Mouse (Mus musculus) stomach, postnatal 0 days (tissue): ENCODE measurements around the gene Fibcd1. TPM values are rescaled to one million over a fixed set of nuclear protein-coding genes. Genes with fewer than 3 reads are reported as not detected.
A peak's percentile ranks its signal among the peaks of the same experiment; 100 is the strongest.

Experiments used
- ATAC-seq: fragments of 200-750 bp; cut with Nextera tagmentation; 2 replicates; pipeline ENCODE4 v1.8.0; 2017; ENCODE audit not compliant: low FRiP score, low TSS enrichment
- DNase-seq: peaks from one replicate; pipeline ENCODE4 v3.0.0-alpha.2; 2016; ENCODE audit warnings: low spot score
- H3K27ac ChIP-seq: fragments of 300-500 bp; sonication (generic); replicated peaks from 2 replicates; pipeline ENCODE4 v1.5.1; 2014; ENCODE audit warnings: mild to moderate bottlenecking, control low read depth
- H3K27me3 ChIP-seq: fragments of 300-500 bp; sonication (generic); 2 replicates; pipeline ENCODE4 v1.6.1; 2014; ENCODE audit warnings: low read length; ENCODE audit not compliant: control insufficient read depth, insufficient read depth
- H3K36me3 ChIP-seq: fragments of 300-500 bp; sonication (generic); 2 replicates; pipeline ENCODE4 v1.6.1; 2014; ENCODE audit warnings: low read length, mixed read lengths; ENCODE audit not compliant: control insufficient read depth, insufficient read depth
- H3K4me1 ChIP-seq: fragments of 300-500 bp; sonication (generic); replicated peaks from 2 replicates; pipeline ENCODE4 v1.6.1; 2014; ENCODE audit warnings: antibody characterized with exemption; ENCODE audit not compliant: control insufficient read depth, insufficient read depth
- H3K4me2 ChIP-seq: fragments of 300-500 bp; sonication (generic); replicated peaks from 2 replicates; pipeline ENCODE4 v1.6.1; 2014; ENCODE audit warnings: low read depth, mild to moderate bottlenecking, control low read depth, moderate library complexity
- H3K4me3 ChIP-seq: fragments of 300-500 bp; sonication (generic); 2 replicates; pipeline ENCODE4 v1.5.1; 2014; ENCODE audit warnings: low read depth, low read length, control low read depth
- H3K9ac ChIP-seq: fragments of 300-500 bp; sonication (generic); 2 replicates; pipeline ENCODE4 v1.6.1; 2014; ENCODE audit warnings: mild to moderate bottlenecking, low read length, control low read depth, mixed read lengths
- H3K9me3 ChIP-seq: fragments of 300-500 bp; sonication (generic); 2 replicates; pipeline ENCODE4 v1.6.1; 2016; ENCODE audit warnings: low read length; ENCODE audit not compliant: control insufficient read depth
- CTCF ChIP-seq: IDR thresholded peaks from 2 replicates; pipeline ENCODE4 v1.5.1; 2016; ENCODE audit warnings: antibody characterized with exemption, low read depth, mild to moderate bottlenecking, moderate library complexity
- EP300 ChIP-seq: optimal IDR thresholded peaks from 2 replicates; pipeline ENCODE3; 2016; ENCODE audit warnings: antibody characterized with exemption
- WGBS: fragments of 180-500 bp; shearing (Covaris S2); extraction: QIAGEN DNeasy Blood & Tissue Kit; methylation state at CpG from one replicate; pipeline ENCODE4 v1.1.7; 2014; 5-methylcytosine and 5-hydroxymethylcytosine counted together
- polyA plus RNA-seq: library from polyadenylated mRNA; unstranded; fragments of >200 nt; fragmentation: Nextera tagmentation; extraction: Ambion mirVana; gene quantifications from 2 replicates; pipeline ENCODE4 v1.2.1, GENCODE M21; 2015

Fibcd1 gene
- polyA plus RNA-seq, 1 experiment from 2014 or later, result 0.08 TPM

DNA sequence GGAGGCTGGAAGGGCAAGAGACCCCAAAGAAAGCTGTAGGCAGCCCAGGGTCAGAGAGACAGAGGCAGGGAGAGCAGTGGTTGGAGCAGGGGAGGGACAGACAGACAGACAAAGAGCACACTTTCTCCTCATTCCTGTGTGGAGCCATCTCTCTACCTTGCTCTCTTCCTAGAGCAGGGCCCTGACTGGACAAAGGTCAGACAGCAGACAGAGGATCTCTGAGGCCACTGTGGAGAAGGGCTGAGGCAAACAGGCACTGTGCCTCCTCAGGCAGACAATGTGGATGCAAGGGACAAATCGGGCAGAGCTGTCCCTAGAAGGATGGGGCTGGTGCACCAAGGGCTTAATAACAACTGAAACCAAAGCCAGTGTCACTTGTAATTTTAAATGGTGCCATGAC, 6.9 kb downstream of the Fibcd1 start:
- 62% methylated on average over 1 of the region's 1 CpGs for WGBS
- no peak for ATAC-seq
- DNase-seq, result no peak
- Histone ChIP-seq H3K27me3 (no peaks in the 10 kb centered on the region; the same call in 1 of the 2 replicates), H3K9me3 (no peaks in the 10 kb centered on the region), H3K4me3 (no peak overlapping the region), H3K36me3 (no peaks in the 10 kb centered on the region), H3K4me1 (no peaks in the 10 kb centered on the region), H3K4me2 (no peak overlapping the region), H3K27ac (no peak overlapping the region), H3K9ac (no peak overlapping the region)
- no peak for TF ChIP-seq CTCF
- TF ChIP-seq EP300, result no peak

GRCm38 (mm10) chr2:31836985-31837384, 8.8 kb downstream of the Fibcd1 start:
- Histone ChIP-seq H3K9me3 (no peaks in the 10 kb centered on the region), H3K36me3 (no peaks in the 10 kb centered on the region), H3K27ac (no peak overlapping the region), H3K4me2 (no peak overlapping the region), H3K27me3 (no peaks in the 10 kb centered on the region), H3K4me1 (no peaks in the 10 kb centered on the region), H3K9ac (no peak overlapping the region), H3K4me3 (no peak overlapping the region)
- 32% methylated on average over 6 of the region's 6 CpGs for WGBS
- TF ChIP-seq EP300 (no peak), CTCF (no peak)
- ATAC-seq (no peak), DNase-seq (no peak)

- Histone ChIP-seq H3K9me3 (no peaks in the 10 kb centered on the region), H3K36me3 (no peaks in the 10 kb centered on the region), H3K27me3 (no peaks in the 10 kb centered on the region), H3K4me3 (no peak overlapping the region), H3K4me1 (no peaks in the 10 kb centered on the region), H3K27ac (no peak overlapping the region), H3K9ac (no peak overlapping the region), H3K4me2 (no peak overlapping the region)
- no peak for ATAC-seq
- 67% methylated on average over 10 of the region's 10 CpGs for WGBS
- TF ChIP-seq CTCF (no peak), EP300 (no peak)
- DNase-seq, result no peak
These were observed 9.7 kb downstream of the Fibcd1 start for GRCm38 (mm10) chr2:31836091-31836490.

DNA sequence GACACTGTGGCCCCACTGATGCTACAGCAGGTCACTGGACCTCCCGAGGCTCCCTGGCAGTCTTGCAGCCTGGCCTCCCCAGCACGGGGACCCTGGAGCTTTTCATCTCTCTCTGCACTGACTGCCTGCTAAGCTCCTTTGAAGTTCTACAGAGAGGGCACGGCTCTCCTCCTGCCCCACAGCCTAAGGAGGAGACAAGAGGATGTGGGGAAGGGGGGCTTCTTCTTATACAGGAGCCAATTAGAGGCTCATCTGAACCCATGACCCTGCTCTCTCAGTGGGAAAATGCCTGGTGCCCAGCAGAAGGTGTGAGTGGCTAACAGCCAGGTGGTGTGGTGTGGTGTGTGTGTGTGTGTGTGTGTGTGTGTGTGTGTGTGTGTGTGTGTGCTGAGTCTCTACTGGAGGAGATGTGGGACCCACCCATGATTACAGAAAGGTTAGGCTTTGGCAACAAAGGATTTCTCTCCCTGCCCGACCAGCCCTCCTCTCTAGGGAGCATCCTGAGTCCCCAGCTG, 17.4 kb downstream of the Fibcd1 start:
- H3K4me2 ChIP-seq, result no peak overlapping the region
- no peak overlapping the region for H3K4me3 ChIP-seq
- no peak overlapping the region for H3K27ac ChIP-seq
- H3K36me3 ChIP-seq, result no peaks in the 10 kb centered on the region
- 17% methylated on average over 4 of the region's 4 CpGs for WGBS
- no peak overlapping the region for H3K9ac ChIP-seq
- TF ChIP-seq CTCF (no peak), EP300 (no peak)
- DNase-seq (no peak), ATAC-seq (no peak)
- no peaks in the 10 kb centered on the region for H3K27me3 ChIP-seq
- no peaks in the 10 kb centered on the region for H3K9me3 ChIP-seq
- H3K4me1 ChIP-seq, result no peaks in the 10 kb centered on the region

GRCm38 (mm10) chr2:31827877-31828276, 17.9 kb downstream of the Fibcd1 start:
- Histone ChIP-seq H3K4me1 (no peaks in the 10 kb centered on the region; the same call in 1 of the 2 replicates), H3K4me2 (no peak overlapping the region), H3K27me3 (no peaks in the 10 kb centered on the region), H3K9me3 (no peaks in the 10 kb centered on the region), H3K4me3 (no peak overlapping the region), H3K27ac (no peak overlapping the region), H3K36me3 (no peaks in the 10 kb centered on the region), H3K9ac (no peak overlapping the region)
- 34% methylated on average over 7 of the region's 7 CpGs for WGBS
- no peak for ATAC-seq
- DNase-seq, result peak; percentile 40
- TF ChIP-seq CTCF (no peak), EP300 (no peak)

- TF ChIP-seq CTCF (no peak), EP300 (no peak)
- Histone ChIP-seq H3K27ac (no peak overlapping the region), H3K4me2 (no peak overlapping the region), H3K36me3 (no peaks in the 10 kb centered on the region), H3K9ac (no peak overlapping the region), H3K4me1 (no peaks in the 10 kb centered on the region; the same call in 1 of the 2 replicates), H3K4me3 (no peak overlapping the region), H3K27me3 (no peaks in the 10 kb centered on the region), H3K9me3 (no peaks in the 10 kb centered on the region)
- ATAC-seq, result no peak
- WGBS, result 73% methylated on average over 14 of the region's 14 CpGs
- no peak for DNase-seq
These were observed 19.4 kb downstream of the Fibcd1 start for GRCm38 (mm10) chr2:31826094-31827085.
